Mouse (Mus musculus) gastrocnemius, postnatal 36 days (tissue): Measurements from ENCODE around the gene Tenm4. TPM values are rescaled to one million over a fixed set of nuclear protein-coding genes. Genes with fewer than 3 reads are reported as not detected.

Source experiments
- DNase-seq, 2 experiments: peaks; one replicate each; pipeline ENCODE4 v3.0.0; 2022
- intact Hi-C: fragments of 180-260 bp; cut with DNase I; formaldehyde crosslinking; loops from one replicate; pipeline ENCODE4 v1.15.1; 2025
- total RNA-seq, 2 experiments: library from RNA; stranded (reverse); gene quantifications; 2 replicates each; pipeline ENCODE4 v1.2.3; 2021

Tenm4 gene
- total RNA-seq, 2 experiments from 2014 or later = 0.69 to 1.1 TPM

DNA sequence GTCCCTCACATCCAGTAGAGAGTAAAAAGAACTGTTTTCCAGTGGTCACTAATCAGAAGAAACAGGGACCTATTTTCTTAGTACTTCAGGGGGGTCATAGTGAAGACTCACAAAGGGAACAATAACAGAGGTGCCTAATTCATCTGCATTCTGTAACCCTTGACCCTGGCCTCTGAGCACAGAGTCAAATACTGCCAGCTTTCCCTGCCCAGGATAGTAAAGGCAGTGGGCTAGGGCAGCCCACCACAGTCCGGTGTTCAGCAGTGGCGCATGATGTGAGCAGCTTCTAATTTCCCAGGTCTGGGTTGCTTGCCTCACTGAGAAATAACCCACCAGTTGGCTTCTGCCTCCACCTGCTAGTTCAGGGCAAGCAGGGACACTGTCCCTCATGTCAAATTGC, 221.6 kb downstream of the Tenm4 start:
- no peak for DNase-seq
- intact Hi-C loops = no loop called here

DNA sequence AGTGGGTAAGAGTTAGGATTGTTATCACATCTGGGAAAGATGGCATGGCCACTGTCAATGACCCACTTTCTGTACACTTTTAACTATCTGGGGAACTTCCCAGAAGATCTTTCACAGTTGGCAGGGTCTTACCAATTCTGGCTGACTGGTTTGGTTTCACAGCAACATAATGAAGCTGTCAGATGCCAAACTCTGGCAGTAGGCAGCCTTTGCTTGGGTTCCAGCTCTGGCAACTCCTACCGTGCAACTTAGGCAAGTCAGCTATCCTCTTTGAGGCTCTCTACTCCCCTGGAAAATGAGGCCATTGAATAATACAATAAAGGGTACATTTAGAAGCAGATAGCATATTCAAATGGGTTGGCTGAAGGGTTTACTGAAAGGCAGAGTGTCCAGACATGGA, 226.9 kb downstream of the Tenm4 start:
- intact Hi-C loops = no loop called here
- DNase-seq = no peak

GRCm38 (mm10) chr7:96400411-96400810, 229.4 kb downstream of the Tenm4 start:
- intact Hi-C loops = no loop called here
- DNase-seq = no peak

DNA sequence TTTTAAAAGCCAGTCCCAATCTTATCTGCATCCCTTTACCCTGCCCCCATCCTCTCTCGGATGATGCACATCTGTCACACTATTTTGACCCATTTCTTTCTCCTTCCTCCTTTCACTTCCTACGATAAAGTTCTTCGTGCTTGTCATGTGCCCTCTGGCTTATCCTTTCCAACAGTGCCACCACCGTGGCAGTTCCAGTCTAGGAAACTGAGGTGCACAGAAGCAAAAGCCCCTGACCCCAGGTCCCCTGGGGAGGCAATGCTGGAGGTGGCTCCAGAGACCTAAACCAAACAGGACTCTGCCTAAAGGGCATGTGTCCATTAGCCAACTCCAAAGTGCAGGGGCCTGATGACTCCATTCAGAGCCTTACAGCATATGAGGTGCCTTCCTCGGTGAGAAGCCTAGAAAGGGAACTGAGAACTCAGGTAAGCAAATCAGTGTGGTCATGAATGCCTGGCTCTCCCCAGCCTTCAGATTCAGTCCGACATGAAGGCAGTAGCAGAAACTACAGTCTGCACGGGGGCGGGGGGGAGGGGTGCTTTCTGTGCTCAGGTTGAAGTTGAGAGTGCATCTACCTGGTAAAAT, 235.7 kb downstream of the Tenm4 start:
- intact Hi-C loops = no loop called here
- no peak for DNase-seq

GRCm38 (mm10) chr7:96408161-96408889, 237.3 kb downstream of the Tenm4 start:
- intact Hi-C loops = no loop called here
- no peak for DNase-seq

DNA sequence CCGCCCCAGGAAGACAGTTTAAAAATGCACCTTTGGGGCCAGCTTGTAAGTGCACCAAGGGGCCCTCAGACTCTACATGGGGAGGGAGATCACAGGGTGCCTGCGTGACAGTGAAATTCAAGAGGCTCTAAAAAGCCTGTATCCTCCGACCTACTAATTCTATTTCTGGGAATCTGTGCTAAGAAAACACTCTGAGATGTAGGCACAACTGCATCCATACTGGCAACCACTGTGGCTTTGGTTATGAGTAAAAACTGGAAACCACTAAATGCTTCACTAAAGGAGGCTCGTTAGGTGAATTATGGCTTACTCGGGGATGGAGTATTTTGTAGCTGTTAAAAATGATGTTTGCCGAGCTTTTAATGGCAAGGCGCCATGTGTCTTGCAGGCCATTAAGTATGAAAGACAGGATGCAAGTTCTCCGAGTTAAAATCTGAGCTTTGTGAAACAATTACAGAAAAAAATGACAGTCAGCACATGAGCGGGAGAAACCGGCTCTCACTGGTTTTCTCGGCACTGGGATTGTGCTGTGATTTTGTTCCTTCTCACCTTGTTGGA, 238.4 kb downstream of the Tenm4 start:
- intact Hi-C loops = no loop called here
- no peak for DNase-seq

DNA sequence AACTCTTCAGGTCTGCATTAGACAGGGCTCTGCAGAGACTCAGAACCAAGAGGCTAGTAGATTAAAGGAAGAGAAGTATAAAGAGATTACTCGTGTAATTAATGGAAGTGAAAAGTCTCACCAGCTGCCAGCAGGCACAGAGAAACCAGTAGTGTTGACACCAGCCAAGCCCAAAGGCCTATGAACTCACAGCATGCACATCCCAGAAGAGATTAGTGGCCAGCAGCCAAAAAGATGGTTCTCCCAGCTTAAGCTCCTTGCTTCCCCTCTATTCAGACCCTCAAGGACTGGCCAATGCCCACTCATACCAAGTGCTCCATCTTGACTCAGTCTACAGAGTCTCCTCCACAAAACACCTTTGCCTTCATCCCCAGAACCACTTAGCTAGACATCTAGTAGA, 242.8 kb downstream of the Tenm4 start:
- DNase-seq = no peak
- intact Hi-C loops = no loop called here

GRCm38 (mm10) chr7:96414290-96415055, 243.4 kb downstream of the Tenm4 start:
- DNase-seq = no peak
- intact Hi-C loops = no loop called here

- intact Hi-C loops = no loop called here
- peak; percentile 31 to 69 for DNase-seq
These were observed 246.4 kb downstream of the Tenm4 start for GRCm38 (mm10) chr7:96417251-96418004.

GRCm38 (mm10) chr7:96418146-96418545, 247.1 kb downstream of the Tenm4 start:
- intact Hi-C loops = no loop called here
- no peak for DNase-seq

DNA sequence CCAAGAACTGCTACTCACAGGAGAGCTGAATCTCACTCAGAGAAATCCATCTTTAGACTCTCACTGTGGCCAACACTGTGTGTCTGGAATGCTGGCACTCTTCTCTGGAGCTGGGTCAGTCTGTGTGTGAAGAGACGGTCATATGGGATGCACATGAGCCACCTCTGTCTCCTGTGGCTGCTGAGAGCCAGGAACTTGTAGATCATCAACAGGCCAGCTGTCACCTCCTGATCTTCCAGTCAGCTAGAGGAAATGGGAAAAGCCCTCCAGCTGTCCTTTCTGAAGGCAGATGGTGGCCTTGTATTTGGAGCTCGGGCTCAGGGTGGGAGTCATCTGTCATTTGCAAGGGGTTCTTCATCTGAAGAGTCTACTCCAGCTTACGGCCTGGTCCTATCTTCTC, 249.0 kb downstream of the Tenm4 start:
- intact Hi-C loops = no loop called here
- no peak for DNase-seq

DNA sequence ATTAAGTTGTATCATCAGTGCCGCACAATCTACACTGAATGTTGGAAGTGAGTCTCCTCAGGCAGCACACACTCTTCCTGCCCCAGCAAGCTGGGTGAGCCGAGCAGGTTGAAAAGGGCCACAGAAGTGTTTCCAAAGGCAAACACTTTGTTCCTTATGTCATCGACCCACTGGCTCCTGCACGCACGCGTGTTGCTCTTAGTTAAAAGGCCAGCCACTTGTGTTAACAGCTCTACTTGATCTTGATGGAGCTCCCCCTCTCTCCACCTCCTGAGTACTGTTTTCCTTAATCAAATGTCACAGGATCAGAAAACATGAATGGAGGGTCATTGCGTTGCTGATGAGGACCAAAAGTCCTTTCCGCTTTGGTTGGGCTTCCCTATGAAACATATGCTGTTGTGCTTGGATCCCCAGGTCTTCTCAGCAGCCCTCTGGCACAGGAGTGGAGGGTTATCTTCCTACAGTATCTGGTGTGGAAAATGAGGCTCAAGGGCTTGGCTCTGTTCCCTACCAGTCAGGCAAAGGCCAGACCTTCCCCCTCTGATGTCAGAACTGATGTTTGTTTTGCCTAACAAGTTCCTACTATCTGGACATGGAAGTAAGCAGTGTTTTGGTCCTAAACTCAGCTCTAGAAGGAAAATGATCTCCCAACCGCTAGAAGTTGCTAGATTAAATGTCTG, 250.0 kb downstream of the Tenm4 start:
- intact Hi-C loops = no loop called here
- DNase-seq = no peak

- intact Hi-C loops = no loop called here
These were observed 255.9 kb downstream of the Tenm4 start for GRCm38 (mm10) chr7:96426954-96427353.

GRCm38 (mm10) chr7:96433307-96433706, 262.3 kb downstream of the Tenm4 start:
- DNase-seq = no peak
- intact Hi-C loops = no loop called here

More at GRCm38 (mm10) chr7:96426954-96427353, 255.9 kb downstream of the Tenm4 start:
- DNase-seq = no peak

GRCm38 (mm10) chr7:96438392-96438791, 267.3 kb downstream of the Tenm4 start:
- DNase-seq = no peak
- intact Hi-C loops = no loop called here

DNA sequence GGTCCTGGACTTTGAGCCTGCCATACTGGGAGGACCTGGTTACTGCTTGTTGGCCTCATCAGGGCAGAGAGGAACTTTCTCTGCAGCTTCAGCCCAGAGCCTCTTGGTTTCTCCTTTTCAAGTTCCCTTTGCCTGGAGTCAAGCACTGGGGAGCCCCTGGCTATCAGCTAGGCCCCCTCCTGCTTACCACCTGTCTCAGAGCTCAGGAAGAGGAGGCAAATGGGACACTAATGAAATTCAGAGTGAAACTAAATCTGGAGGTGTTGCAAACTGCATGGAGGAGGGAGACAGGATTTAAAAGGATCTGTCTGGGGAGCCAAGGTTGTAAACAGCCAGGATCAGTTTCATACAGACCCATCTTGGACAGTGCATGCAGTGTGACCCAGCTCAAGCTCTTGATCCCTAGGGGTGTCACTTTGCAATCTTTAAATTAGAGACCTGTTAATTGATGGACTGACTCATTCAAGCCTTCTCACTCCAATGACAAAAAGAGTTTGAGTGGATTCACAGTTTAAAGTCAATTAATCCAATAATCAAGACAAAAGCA, 269.2 kb downstream of the Tenm4 start:
- no peak for DNase-seq

DNA sequence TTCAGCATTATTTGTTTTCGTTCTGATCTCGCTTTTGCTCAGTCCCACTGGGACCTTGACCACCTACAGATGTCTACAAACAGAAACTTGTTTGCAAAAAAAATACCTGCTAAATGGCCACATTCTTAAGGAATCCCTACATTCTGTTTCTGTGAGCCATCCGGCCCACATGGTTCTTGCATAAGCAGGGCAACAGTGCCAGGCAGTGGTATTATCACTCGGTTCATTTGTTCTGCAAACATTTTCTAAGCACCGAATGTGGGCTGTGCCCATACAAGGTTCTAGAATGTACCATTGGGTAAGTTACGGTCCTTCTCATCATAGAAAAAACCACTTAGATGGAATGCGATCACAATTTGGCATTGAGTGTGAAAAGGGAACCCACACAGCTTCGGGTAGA, 274.7 kb downstream of the Tenm4 start:
- no peak for DNase-seq
- intact Hi-C loops = no loop called here

More for the DNA sequence above, 269.2 kb downstream of the Tenm4 start:
- intact Hi-C loops = no loop called here

DNA sequence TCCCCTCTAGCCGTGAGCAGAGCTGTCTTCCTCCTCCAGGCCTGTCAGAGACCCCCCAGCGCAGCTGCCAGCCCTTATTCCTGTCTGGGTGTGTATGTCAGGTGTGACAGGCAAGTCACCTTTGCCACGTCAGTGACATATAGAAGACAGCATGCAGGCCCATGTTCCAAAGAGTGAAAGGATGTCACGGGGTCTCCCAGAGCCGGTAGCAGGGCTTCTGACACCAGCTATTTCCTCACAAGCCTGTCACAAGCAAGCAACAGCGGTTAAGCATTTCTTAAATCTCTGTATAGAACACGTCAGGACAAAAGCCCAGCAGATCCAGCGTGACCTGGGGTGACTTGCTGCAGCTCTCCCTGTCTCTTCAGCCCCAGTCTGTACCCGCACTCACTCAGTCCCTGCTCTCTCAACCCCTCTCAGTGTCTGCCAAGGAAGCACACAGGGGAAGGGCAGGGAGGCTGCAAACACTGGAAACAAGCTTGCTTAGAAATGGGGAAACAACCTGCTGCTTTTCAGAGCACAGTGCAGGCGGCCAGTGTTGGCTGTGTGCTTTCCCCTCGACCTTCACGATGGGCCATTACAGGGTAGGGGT, 276.9 kb downstream of the Tenm4 start:
- DNase-seq = no peak
- intact Hi-C loops = no loop called here

DNA sequence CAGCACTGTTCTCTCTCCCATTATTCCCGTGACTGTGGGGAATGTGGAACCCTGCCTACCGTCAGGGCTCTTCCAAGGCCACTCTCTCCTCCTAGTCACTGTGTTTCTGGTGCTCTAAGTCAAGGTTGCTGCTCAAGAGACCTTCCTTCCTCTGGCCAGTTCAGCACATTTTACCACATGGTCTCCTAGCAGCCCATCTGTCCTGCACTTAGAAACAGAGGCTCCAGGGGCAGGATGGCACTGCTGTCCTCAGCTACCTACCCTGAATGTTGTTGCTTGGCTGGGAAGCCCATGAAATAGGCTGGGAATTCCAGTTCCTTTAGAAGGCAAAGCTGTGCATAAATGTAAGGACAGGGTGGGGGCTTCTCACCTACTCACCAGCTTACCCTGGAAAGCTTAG, 284.9 kb downstream of the Tenm4 start:
- no peak for DNase-seq
- intact Hi-C loops = no loop called here
